Mouse (Mus musculus) right cerebral cortex, postnatal 4 days (tissue): ENCODE results near the gene Prkg1.
A peak's percentile ranks its signal among the peaks of the same experiment; 100 is the strongest.

ENCODE experiments used
- DNase-seq: peaks from one replicate; pipeline ENCODE4 v3.0.0-alpha.2; 2022

Gene Prkg1

DNA sequence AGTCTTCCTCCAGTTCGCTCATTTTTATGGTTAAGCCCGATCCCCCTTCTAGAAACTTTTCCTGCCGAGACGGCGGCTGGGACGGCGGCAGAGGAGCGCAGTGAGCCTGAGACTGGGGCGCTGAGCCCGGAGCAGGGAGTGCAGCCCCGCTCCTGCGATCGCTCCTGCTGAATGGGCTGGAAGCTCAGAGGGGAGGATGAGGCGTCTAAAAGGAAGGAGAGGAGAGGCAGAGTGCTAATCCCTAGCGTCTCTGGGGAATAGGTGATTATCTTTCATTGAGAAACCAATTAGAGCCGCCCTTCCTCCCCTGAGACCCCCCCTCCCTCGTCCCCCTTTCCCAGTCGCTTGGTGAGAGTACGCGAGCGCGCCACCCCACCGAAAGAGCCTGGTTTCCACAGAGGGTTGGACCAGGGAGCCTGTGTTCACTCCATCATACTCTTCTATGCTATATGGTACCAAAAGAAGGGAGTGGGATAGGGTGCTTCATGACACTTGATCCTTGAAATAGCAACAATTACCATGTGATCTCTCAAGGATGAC, at the start of gene Prkg1:
TSS of gene Prkg1 (minus strand) at position 233 of the 540 bp plus-strand sequence.
- peak; percentile 22 for DNase-seq

DNA sequence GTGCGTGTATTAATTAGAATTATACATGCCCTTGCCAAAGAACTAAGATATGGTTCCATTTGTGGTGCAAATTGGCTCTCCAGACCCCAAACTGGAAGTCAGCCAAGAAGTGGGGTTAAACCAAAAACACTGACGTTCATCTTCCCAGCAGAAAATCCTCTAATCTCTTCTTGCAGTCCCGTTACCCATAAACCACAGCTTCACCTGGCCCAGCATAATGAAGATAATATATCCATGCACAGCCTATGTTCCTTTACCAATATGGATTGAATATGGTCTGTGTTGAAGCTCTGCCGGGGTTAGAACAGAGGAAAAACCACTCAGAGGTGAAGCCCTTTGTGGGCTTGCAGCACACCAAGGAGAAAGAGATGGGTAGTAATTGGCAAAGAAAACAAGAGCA, 48.3 kb upstream of the Prkg1 start:
- no peak for DNase-seq

DNA sequence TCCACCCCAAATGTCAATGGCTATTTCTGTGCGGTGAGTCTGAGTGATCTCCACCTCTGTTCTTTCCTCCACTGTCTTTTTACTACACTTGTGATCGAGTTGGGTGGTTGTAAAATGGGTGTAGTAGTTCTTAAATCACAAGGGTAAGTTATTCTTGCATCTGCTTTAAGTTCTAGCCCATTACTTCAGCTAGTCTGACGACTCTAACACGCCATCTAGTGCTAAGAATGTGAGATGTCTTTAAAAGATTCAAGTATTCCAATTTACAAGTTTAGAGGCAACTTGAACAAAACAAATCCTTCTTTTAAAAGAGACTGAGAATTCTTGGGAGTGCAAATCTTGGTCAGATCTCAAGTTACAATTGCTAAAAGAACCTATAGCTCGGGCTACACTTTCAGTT, 46.5 kb upstream of the Prkg1 start:
- DNase-seq = no peak

DNA sequence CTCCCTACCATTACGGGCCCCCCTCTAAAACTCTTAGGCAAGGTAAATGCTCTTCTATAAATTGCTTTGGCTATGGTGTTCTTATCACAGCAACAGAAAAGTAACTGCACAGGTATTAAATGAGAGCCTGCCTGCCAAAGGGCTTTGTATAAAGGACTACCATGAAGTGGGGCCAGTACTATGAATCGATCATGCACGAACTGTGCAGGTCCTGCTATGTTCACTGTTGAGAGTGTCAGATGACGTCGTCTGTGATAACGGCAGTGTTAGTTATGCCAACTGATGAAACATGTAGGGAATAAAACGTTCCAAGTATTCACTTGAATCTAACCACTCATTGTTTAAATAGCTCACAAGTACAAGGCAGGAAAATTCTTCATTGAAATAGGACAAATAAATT, 40.6 kb upstream of the Prkg1 start:
- no peak for DNase-seq

DNA sequence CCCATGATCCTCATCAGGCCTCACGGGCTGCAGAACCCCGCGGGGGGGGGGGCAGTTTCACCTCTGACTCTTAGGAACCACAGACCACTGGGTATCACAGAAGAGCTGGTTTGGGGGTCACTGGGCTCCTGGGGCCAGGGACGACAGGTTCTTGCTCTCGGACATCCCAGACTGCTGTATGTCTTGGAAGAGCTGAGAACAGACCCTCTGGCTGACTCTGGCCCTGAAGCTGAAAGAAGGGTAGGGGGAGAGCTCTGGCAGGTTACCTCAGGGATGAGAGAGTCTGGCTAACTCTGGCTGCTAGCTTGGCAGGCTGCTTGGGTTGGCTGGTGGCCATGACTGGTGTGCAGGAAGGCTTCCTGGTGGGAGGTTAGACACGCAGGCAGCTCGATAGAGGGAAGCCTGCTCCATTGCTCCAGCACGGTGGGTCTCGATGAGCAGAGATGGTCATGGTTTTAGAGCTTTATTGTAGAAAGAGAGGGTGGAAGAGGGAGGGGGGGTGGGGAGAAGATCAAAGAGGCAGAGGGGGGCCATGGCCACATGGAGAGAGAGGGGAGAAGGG, 30.7 kb upstream of the Prkg1 start:
- peak; percentile 18 for DNase-seq

DNA sequence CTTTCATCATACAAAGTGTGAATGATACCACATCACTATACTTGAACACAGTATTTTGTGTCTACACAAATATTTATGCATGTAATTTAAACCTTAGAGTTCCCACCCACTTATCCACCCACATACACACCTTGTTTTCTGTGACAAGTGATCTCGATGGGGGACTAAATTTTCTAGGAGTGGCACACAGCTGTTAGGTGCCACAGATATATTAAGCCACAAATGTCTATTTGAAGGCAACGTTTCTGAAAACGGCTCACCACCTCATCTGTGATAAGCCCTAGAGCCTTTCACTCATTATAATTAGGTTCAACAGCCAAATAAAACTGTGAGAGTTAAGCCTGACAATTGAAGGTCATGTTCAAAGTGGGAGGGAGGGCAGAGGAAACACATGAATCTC, 26.9 kb upstream of the Prkg1 start:
- no peak for DNase-seq

DNA sequence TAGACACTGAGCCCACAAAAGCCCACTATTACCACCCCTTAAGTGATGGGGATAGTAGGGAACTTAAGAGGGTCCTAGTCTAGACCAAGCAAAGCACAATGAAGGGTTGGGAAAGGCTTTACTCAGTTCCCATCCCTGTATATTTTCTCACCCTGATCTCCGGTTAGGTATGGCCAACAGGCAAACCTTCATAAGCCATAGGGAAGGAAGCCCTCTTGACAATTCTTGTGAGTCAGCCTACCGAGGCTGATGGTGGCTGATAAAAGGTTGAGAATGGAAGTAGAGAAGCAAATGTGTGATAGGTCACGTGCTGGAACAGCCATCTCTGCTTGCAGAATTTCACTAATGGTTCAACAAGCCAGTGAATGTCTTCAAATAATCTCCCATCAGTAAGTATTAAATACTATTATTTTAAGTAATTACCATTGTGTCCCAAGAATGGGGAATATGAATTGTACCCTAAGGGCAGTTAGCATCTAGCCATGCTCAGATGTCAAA, 16.7 kb upstream of the Prkg1 start:
- no peak for DNase-seq

DNA sequence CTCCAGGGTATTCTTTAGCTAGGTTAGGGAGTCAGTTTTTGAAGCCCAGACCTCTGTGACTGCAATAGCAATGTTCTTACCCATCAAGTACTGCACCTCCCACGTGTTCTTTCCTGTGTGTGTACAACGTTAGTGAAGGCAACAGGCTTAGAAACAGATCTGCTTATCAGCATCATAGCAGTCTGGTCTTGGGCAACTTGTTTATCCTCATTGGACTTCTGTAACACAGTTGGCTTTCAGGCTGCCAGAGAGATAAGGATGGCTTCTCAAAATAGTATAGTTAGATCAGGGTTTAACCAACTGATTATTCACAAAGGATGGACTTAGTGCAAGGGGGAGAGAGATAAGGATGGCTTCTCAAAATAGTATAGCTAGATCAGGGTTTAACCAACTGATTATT, 16.2 kb upstream of the Prkg1 start:
- no peak for DNase-seq

DNA sequence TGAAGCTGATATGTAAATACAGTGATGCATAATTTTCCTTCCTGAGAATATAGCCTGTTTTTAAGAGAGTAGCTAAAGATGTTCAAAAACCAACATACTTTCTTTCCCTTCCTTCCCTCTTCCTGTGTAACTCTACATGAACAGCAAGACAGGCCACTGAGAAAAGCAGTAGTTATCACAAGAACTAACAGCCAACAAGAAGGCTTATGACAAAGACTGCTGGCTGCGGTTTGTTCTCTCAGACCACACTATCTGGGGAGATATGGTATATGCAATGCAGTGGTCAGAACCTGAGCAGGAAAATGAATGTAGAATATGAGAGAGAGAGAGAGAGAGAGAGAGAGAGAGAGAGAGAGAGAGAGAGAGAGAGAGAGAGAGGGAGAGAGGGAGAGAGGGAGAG, 15.4 kb upstream of the Prkg1 start:
- DNase-seq = no peak

DNA sequence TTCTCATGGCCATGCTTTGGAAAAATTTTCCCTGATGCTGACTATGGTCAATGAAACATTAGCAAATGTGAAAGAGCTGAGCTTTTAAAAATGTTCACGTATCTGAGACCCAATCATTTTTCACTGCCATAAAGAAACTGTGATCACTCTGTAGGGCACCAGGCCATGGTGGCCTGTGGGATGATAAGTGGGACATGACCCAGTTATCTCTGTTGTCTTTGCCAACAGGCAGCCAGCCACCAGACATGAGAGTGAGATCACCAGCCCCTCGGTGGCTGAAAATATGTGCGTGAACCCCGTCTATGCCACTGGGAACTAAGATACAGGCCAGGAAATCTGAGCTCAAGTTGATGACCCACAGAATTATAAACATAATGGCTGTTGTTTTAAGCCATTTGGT, 14.2 kb upstream of the Prkg1 start:
- no peak for DNase-seq

DNA sequence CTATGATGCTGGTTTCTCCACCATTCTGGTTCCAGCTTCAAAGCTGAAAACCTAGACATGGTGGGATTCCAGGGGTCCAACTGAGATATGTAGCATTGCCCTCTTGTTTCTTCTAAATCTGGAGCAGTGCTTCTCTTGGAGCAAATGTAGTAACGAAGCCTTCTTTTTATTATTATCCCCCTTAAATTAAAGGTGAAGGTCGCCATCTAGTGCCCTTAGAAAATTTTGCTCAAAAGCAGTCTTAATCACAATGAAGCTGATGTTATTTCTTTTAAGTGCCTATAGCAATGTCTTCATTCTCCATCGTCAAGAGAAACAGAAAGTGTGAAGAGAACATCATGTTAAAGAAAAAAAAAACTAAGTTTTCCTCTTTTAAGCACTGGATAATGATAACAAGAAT, 2.2 kb upstream of the Prkg1 start:
- DNase-seq = no peak

DNA sequence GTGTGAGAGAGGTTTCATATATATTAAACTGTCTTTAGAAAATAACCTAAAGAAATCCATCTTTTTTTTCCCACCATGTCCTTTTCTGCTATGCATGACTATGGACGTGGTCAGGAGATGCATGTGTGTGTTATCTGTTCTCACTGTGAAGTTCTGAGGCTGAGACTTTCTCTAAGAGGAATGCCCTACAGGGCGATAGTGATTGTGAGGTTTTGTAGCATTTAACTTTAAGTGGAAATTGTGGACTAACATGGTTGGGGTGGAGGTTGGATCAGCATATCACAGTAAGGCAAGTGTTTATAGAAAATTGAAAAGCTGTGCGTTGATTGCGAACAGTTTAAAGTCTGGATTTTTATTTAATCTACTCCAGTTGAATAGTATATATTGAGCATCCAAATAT, 618 bp upstream of the Prkg1 start:
- DNase-seq = no peak

DNA sequence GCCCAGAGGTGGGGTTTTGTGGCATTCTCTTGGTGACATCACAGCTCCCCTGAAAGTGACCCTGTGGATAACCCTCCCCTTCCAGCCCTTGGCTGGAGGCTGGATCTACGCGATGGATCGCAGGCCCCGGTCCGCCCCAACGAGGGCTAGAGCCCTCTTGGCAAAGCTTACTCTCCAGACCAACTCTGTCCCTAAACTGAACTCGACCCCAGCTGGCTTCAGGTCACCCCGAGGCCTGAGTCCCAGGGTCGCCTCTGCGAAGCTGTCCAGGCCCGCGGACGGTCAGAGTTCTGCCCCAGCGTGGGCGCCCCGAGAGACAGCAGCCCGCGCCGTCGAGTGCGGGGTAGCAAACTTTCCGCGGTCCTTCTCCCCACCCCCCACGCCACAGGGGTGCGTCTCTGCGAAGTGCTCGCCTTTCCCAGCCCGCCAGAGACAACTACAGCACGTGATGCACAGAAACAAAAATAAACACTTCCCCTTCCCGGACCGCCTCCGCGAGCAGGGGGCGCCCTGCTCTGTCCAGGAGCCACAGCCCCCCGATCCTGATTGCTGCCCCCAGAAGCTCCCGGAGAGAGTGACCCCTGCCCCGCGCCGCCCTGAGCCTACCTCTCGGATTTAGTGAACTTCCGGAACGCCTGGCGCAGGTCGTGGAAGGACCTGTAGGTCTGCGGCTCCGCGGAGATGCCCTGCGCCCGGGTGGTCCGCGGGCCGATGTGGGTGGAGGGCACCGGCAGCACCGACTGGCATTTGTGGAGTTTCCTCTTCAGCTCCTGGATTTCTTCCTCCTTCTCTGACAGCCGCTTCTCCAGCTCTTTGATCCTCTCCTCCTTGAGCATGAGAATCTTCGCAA, 657 bp downstream of the Prkg1 start:
- DNase-seq = peak; percentile 13

DNA sequence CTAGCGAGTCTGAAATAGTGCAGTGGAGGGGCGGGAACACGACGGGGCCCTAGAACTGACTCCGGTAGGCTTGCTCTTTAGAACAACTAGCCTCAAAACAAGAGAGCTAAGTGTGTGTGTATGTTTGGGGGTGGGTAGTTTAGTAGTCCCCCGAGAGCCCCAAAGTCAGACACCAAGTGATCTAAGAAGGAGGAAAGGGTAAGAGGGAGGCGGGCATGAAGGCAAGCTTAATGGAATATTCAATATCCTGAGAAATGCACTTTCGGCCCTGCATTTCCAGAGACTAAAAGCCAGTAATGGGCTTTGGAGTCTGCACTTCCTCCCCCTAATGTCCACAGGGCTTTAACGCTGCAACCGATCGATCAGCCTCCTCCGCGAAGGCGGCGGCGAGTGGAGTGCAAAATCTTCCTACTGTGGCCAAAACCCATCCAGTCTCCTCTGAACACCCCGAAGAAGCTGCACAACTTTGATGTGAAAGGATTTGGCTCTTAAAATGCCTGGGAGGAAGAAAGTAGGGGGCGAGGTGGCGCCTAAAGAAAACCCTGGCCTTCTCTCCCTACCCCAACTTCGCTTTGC, 1.5 kb downstream of the Prkg1 start:
- DNase-seq = no peak

DNA sequence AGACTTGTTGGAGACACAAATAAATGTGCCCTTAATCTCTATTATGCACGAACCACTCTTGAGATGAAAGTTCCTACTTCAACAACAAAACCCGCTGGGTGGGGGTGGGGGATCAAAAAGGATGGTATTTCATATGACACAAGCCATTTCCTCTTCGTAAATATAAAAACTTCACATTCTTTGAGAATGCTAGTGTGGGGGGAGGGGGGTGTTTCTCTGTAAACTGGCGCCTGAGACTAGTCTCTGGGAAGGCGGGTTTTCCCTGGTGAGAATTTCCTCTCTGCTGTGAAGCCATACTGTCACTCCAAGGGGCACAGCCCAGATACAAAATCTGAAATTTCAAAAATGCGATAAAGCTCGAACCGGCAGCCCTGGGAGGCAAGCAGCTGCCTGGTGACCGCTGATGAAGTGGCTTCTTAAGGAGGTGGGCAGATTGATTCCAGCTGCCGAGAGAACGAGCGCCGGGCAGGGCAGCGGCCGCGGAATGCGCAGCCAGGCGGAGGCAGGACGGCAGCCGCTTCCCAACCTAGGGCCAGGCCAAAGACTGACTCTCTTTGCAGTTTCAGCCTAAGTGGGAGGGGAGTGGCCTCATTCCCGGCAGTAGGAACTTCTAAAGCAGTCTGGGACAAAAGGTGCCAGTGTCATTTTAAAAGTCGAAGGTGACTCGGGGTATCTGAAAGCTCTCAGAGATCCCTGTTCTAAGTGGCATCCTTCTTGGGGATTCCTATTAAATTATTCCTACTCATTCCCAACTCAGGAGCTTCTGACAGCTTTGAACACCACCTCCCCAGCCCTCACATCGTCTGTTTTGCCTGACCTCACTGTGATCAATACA, 2.2 kb downstream of the Prkg1 start:
- DNase-seq = peak; percentile 10

DNA sequence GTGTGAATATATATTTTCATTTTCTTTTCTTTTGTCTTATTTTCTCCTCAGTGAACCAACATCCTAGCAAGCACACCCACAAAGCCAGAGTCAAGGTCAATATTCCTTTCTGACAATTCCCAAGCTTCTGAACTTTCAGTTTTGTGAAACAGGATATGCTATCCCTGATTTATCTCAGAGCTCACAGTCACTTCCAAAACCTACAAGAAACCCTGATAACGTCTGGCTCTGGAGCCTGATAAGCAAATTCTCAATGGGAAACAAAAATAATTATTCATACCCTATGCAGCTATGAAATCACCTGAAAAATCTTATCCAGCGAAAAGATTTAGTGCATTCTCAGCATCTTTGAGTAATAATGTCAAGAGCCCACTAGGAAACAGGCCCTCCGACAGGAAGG, 5.0 kb downstream of the Prkg1 start:
- DNase-seq = no peak

DNA sequence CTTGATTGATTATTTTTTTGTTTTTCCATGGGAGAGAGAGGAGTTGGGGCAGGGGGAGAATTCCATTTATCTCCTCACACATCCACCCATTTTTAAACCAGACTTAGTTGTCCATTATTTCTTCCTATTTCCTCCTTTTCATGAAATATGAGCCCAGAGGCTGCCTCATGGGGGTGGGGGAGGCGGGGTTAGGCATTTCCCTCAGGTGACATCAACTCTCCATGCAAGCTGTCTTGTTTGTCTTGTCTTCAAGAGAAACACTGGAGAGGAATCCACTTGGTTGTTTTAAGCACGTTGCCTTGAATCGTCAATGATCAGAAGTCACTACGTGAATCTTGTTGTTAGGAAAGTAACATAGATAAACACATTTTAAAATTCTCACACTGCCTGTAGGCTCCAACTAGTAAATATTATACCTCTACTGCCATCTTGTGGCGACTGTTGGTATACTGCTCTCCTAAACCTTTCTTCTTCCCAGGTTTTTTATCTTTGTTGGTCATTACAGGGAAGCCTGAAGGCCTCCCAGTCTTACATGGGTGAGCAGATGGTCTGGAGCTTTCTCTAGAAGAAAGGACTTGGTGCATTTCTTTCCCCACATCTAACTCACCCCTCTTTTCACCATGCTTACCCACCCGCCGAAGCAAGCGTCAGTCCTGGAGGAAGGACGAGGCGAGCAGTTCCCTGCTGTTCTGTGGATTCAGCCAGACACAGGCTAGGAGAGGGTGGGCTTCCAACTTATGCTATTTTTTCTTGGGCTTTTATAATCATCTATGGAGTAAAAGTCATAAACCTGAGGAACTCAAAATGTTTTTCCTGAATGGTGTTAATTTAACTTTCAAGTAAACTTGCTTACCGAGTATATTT, 8.7 kb downstream of the Prkg1 start:
- DNase-seq = peak; percentile 81

DNA sequence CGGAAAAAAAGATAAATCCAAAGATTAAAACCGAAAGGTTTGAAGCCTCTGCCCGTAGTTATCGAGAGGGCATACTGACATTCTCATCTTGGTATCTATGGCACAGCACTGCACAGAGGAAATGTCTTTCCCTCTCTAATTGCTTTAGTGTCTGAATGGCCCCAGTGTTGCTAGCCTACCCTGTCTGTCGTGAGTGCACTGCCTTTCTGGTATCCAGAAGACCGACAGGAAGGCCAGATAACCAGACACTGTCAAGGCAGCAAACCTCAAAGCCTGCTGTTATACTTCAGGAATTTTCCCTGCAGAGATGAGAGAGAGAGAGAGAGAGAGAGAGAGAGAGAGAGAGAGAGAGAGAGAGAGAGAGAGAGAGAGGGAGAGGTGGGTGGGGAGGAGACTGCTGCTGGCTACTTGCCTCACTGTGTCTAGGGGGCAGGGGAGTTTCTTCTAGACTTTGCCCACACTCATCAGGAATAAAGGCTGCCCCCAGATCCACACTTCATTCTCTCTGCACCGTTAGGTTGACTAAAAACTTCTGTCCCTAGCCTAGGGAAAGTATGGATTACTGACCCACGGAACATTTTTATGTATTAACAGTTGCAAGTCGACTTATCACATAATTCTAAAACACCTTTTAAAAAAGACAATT, 10.1 kb downstream of the Prkg1 start:
- no peak for DNase-seq

DNA sequence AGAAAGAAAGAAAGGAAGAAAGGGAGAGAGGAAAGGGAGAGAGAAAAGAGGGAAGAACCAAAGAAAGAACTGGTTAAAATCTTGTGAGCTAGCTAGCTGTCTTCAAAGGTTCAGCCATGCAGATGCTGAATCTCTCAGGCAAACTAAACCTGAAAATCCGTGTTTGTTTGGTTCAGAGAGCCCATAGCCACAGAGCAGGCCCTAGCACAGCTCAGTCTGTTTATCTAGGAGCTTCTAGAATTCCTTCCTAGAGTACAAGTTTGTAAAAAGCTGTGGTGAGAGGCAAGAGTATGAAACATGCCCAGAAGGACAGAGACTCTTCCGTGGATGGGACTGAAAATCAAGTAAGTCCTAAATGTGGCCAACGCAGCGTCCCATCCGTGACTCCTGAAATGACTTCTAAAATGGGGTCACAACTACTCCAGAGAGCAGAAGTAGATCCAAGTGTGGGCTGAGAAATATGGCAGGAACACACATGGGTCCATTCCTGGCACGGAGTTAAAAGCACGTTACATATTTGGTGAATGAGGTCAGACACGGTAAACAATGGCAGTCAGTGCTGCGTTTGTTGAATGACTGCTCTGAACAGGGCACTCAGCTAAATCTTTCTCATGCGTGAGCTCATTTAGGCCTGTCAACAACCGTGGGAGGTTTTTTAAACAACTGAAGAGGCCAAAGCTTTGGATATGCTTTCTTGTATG, 13.7 kb downstream of the Prkg1 start:
- no peak for DNase-seq

DNA sequence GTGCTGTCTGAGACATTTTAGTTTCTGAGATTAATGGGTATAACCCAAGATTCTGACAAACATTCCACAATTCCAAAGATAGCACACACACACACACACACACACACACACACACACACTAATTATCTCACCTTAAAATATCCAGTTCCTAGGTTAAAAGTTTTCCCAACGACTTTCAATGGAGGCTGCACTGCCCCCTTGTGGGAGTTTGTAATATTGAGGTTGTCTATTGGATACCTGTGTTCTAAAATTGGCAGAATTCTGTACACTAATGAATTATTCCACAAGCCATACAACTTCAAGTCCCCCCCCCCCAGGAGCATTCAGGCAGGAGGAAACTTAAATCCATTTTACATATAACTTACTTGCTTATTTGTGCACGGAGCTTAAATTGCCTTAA, 18.2 kb downstream of the Prkg1 start:
- peak; percentile 61 for DNase-seq
